Mouse (Mus musculus) left cerebral cortex, postnatal 36 days (tissue): Measurements from ENCODE around the gene Rrnad1. TPM values are rescaled to one million over a fixed set of nuclear protein-coding genes. Genes with fewer than 3 reads are reported as not detected.
"Not testable (repeated sequence)": the region's sequence is repeated elsewhere in the genome, so short reads cannot be mapped to it uniquely, and the experiment has no call there.

ENCODE experiments used
- DNase-seq, 2 experiments: peaks; one replicate each; pipeline ENCODE4 v3.0.0; 2021 to 2022; ENCODE audit warnings: low spot score in 2 of 2, mixed read lengths in 1 of 2
- intact Hi-C: fragments of 180-260 bp; cut with DNase I; formaldehyde crosslinking; loops from one replicate; pipeline ENCODE4 v1.15.1; 2025
- total RNA-seq, 2 experiments: library from RNA; stranded (reverse); gene quantifications; 2 replicates each; pipeline ENCODE4 v1.2.3; 2021

Rrnad1 gene
- total RNA-seq, 2 experiments from 2014 or later, result 16.4 to 23.9 TPM

DNA sequence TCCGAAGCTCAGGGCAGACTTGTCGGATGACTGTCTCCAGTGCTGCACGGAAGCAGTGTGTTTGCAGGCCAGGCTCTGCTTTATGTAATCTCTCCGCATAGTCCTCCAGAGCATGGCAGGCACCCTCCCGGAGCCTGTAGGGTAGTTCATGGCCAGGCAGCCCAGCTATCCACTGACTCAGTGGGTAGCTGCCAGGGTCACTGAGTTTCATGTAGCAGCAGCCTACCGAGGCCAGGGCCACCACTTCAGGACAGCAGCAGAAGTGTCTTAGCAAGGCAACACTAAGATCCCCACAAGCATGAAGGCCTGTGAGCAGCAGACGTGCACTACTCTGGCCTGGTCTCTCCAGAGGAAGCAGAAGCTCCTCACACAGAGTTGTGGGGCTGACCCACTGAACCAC, 5.5 kb downstream of the Rrnad1 start:
- DNase-seq, result no peak
- intact Hi-C loops, result no loop called here

DNA sequence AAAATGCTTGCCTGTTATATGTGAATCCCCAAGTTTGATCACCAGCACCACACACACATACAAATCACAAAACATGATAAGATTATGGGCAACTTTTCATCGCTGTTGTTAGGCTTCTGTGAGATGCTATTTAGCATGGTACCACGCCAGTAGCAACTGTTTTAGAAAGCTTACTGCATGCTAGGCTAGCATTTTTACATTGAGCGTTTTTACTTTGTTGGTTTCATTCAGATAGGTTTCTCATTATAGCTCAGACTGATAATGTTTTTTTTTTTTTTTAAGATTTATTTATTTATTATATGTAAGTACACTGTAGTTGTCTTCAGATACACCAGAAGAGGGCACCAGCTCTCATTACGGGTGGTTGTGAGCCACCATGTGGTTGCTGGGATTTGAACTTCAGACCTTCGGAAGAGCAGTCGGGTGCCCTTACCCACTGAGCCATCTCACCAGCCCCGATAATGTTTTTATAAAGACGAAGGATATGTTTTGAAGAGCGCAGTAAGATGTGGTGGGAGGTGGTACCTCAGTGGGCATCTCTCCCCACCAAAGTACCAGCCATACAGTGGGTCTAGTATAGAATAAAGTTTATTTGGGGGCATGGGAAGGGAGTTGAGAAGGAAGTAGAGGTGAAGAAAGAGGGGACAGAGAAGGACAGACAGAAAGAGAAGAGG, 10.1 kb downstream of the Rrnad1 start:
- DNase-seq, result no peak
- intact Hi-C loops, result no loop called here

DNA sequence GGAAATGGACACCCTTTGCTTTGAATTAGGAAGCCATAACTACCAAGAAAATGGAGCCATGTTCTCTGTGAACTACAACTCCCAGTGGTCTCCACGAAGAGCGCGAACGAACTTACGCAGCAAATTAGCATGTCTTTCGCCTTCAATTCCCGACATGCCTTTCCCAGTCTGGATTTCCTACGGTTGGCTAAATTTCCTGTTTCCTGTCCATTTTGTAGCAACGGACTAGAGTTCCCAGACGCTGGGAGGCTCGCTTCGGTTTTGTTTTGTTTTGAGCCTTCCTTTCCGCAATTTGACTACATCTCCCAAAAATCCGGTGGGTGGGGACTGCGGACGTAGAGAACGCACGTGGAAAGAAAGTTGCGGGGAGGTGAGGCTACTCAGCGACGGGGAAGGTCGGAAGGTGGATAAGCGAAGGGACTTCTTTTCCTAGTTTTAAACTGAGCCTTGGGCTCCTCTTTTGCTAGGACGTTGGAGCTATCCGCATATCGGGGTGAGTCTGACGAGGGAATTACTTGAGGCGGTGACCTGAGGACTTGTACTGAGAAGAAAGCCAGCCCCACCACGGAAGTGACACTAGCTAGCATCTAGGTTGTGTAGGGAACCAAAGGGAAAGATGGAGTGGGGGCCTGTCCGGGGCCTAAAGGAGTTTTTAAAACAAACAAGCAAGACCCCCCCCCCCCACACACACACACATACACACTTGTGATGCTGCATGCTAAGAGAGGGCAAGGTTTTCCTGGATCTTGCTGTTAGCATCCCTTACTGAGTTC, 11.0 kb downstream of the Rrnad1 start, which contains the start of gene Mrpl24:
Gene Mrpl24 (plus strand): TSS at position 171 of the 773 bp plus-strand sequence.
- DNase-seq, result peak; percentile 83 to 86
- intact Hi-C loops, result loop anchor here (1.0 kb wide), 2 partner anchors 11 to 34 kb away; partner anchors contain the start of genes Isg20l2, Prcc and Rrnad1

GRCm38 (mm10) chr3:87918551-87918950, 12.0 kb downstream of the Rrnad1 start:
- intact Hi-C loops, result no loop called here
- DNase-seq, result no peak

- no peak for DNase-seq
- intact Hi-C loops, result no loop called here
These were observed 13.5 kb downstream of the Rrnad1 start for GRCm38 (mm10) chr3:87916990-87917389.

DNA sequence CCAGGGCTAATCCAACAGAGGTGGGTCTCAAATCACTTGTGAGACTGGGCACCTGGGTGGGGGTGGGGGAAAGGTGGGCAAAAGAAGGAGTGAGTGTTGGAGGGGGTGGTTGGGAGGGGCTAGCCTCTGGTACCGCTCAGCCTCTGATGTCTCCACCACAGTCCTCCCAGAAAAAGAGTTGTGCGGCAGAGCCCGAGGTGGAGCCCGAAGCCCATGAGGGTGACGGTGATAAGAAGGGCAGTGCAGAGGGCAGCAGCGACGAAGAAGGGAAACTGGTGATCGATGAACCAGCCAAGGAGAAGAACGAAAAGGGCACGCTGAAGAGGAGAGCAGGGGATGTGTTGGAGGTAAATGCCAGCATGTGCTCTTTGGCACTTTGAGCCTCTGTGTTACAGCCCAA, 16.6 kb downstream of the Rrnad1 start:
- intact Hi-C loops, result no loop called here
- no peak for DNase-seq

DNA sequence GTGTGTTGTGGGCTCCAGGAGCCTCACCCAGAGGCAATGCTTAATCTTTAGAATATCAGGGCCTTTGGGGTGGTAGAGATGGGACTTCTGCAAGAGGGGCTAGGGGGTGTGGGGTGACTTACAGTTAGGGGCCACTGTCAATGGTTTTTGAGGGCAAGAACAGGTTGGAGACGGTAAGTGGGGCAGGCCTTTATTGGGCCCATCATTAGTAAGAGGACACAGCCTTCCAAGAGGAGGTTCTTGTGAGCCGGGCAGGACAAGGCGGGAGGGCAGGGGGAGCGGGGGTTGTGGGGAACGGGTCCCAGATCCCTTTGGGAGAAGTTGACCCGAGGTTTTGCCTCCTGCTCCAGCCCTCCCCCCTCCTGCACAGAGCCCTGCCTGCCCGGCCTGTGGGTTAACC, 17.0 kb downstream of the Rrnad1 start:
- DNase-seq, result no peak
- intact Hi-C loops, result no loop called here

DNA sequence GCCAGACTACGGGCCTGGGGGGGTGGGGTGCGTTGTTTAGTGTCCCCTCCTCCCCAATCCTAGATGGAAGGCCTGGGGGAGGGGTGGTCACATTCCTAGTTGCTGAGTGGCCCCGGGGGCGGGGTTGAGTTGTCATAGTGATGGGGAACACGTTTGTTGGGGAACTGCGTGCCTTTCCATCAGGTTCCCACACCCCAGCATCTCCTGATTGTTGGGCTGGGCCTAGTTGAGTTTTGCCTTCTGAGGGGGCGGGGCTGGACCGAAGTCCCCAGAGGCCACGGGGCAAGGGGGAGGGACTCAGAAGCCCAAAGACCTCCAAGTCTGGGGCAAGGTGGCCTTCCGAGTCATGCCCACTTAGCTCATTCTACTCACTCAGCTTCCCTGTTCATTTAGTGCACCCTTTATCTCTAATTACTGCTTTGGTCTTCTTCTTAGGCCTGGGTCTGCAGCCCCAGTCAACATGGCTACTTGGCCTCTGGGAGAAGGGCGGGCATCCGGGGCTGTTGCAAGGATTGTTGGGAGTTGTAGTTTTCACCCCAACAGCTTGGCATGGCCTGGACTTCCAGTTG, 19.9 kb downstream of the Rrnad1 start:
- intact Hi-C loops, result no loop called here
- peak in 1 of 2 experiments; percentile 32 for DNase-seq

DNA sequence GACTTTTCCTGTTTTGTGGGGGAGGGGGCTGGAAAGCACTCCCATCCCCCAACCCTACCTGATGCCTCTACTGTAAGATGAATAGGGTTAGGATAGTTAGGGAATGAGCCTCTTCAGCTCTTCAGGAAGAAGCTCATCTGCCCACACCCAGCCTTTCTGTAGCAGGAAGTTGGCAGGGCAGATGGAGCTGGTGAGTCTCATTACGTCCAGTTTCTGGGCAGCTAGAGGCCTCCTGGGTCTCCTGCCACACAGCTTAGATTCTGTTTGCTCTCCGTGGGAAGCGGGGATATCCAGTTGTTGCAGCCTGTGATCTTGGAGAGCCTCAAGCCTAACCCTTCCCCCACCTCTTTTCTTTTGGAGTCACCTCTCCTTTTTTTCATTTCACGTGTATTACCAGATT, 20.6 kb downstream of the Rrnad1 start:
- no peak for DNase-seq
- intact Hi-C loops, result no loop called here

GRCm38 (mm10) chr3:87909381-87909780, 21.1 kb downstream of the Rrnad1 start:
- intact Hi-C loops, result no loop called here

GRCm38 (mm10) chr3:87907906-87908305, 22.6 kb downstream of the Rrnad1 start:
- intact Hi-C loops, result no loop called here
- no peak for DNase-seq

More at GRCm38 (mm10) chr3:87909381-87909780, 21.1 kb downstream of the Rrnad1 start:
- no peak for DNase-seq

GRCm38 (mm10) chr3:87906981-87907857, 23.3 kb downstream of the Rrnad1 start:
- intact Hi-C loops, result loop anchor here (1.0 kb wide), 2 partner anchors 22 to 23 kb away; partner anchors contain the start of genes Isg20l2, Prcc and Rrnad1
- peak in 1 of 2 experiments; percentile 34 for DNase-seq

GRCm38 (mm10) chr3:87906601-87906980, 23.9 kb downstream of the Rrnad1 start:
- intact Hi-C loops, result loop anchor here (1.0 kb wide), 2 partner anchors 21 to 24 kb away; partner anchors contain the start of genes Isg20l2, Prcc and Rrnad1
- peak in 1 of 2 experiments; percentile 71 for DNase-seq

GRCm38 (mm10) chr3:87905880-87906485, 24.5 kb downstream of the Rrnad1 start, which contains the start of gene Hdgf:
Gene Hdgf (plus strand): TSS chr3:87906321.
- intact Hi-C loops, result loop anchor here (1.0 kb wide), 2 partner anchors 21 to 24 kb away; partner anchors contain the start of genes Isg20l2, Prcc and Rrnad1

DNA sequence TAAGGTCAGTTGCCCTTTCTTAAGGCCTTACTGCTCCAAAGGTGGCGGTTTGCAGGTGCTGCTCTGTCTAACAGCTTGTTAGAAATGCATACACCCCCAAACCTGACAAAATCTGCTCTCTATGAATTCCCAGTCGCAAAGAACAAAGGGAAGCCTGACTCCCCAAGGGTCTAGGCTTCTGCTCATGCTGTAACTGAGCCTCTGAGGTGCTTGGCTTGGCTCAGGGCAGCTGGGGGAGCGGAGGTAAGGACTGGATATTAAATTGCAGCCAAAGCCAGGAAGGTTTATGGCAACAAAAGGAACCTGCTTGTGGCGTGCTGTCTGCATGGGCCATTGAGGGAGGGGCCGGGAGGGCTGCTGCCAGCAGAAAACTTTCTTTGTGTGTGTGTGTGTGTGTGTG, 26.7 kb downstream of the Rrnad1 start:
- intact Hi-C loops, result no loop called here
- no peak for DNase-seq

More at GRCm38 (mm10) chr3:87905880-87906485, 24.5 kb downstream of the Rrnad1 start, which contains the start of gene Hdgf:
- peak; percentile 94 to 96 for DNase-seq

DNA sequence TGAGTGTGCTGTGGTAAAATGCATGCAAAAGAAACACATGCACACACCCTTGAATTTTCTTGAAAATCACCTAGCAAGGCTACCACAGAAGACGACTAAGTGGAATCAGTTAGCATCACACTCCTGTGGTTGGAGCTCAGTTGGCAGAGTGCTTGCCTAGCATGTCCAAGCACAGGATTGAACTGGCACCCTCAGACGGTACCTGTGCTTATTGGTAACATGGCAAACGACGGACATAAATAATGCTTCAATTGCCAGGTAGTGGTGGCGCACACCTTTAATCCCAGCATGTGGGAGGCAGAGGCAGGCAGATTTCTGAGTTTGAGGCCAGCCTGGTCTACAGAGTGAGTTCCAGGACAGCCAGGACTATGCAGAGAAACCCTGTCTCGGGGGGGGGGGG, 28.6 kb downstream of the Rrnad1 start:
- intact Hi-C loops, DNase-seq: not testable (repeated sequence)

GRCm38 (mm10) chr3:87901036-87901624, 29.4 kb downstream of the Rrnad1 start:
- intact Hi-C loops, result no loop called here
- DNase-seq, result no peak

DNA sequence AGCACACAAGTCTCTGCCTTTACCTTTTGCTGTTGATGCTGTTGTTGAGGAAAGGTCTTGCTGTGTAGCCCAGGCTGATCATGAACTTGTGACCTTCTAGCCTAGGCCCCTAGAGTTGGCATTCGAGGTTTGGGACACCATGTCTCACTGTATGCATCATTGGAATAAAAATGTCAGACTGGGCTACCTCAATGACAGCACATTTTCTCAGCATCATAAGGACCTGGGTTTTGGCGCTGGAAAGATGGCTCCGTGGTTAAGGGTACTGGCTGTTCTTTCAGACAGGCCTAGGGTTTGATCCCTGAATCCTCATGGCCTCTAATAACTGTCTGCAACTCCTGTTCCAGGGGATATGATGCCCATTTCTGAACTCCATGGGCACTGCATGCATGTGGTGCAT, 30.7 kb downstream of the Rrnad1 start:
- DNase-seq, result no peak
- intact Hi-C loops, result no loop called here
